Mouse (Mus musculus) heart, adult 9 months (tissue): Measurements from ENCODE around the gene F830045P16Rik.

Experiments used
- DNase-seq, 2 experiments: peaks; one replicate each; pipeline ENCODE4 v3.0.0; 2022; ENCODE audit warnings: low spot score in 2 of 2

Gene F830045P16Rik

GRCm38 (mm10) chr2:129545596-129545995, 9.2 kb upstream of the F830045P16Rik start:
- DNase-seq: no peak

DNA sequence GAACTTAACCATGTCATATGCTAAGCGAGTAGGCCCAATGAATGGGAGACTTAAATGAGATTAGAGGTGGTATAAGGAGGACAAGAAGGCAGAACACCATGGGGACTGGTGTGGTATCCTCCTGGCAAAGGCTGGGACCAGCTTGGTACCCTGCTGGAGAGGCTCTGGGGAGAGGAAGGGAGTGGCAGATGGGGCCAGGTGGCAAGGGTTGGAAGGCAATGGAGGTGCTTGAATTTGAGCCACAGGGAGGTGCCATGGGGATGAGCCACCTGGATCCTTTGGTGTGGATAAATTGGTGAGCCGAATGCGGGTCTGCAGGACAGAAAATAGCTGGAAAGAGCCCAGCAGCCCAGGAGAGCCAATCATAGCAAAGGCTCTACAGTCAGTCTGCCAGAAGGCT, 8.5 kb upstream of the F830045P16Rik start:
- no peak for DNase-seq

GRCm38 (mm10) chr2:129544448-129544847, 8.0 kb upstream of the F830045P16Rik start:
- no peak for DNase-seq

GRCm38 (mm10) chr2:129540036-129540435, 3.6 kb upstream of the F830045P16Rik start:
- no peak for DNase-seq

- no peak for DNase-seq
These were observed 2.8 kb upstream of the F830045P16Rik start for GRCm38 (mm10) chr2:129539175-129539574.

GRCm38 (mm10) chr2:129537926-129538325, 1.5 kb upstream of the F830045P16Rik start:
- peak in 1 of 2 experiments; percentile 40 for DNase-seq

GRCm38 (mm10) chr2:129537360-129537759, 958 bp upstream of the F830045P16Rik start:
- DNase-seq: no peak

GRCm38 (mm10) chr2:129536926-129537325, 524 bp upstream of the F830045P16Rik start:
- DNase-seq: no peak

GRCm38 (mm10) chr2:129534886-129535591, 1.4 kb downstream of the F830045P16Rik start:
- no peak for DNase-seq

DNA sequence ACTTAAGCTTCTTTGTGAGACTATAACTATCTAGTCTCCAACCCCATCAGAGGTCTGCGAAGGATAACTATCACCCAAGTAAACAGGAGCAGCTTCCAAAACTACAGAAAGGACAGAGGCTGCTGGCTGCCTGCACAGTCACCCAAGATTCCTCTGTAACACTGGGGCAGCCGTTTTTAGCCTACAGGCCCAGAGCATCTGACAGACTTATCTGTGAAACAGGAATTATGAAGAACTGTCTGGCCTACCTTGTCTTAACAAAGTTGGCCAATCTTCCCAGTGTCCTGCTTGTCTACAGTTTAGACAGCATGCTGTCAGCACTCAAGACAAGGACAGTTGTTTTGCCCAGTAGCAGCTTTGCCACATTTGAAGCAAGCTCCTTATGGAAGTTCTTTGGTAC, 4.5 kb downstream of the F830045P16Rik start:
- DNase-seq: no peak

- no peak for DNase-seq
These were observed 5.3 kb downstream of the F830045P16Rik start for GRCm38 (mm10) chr2:129531102-129531501.

DNA sequence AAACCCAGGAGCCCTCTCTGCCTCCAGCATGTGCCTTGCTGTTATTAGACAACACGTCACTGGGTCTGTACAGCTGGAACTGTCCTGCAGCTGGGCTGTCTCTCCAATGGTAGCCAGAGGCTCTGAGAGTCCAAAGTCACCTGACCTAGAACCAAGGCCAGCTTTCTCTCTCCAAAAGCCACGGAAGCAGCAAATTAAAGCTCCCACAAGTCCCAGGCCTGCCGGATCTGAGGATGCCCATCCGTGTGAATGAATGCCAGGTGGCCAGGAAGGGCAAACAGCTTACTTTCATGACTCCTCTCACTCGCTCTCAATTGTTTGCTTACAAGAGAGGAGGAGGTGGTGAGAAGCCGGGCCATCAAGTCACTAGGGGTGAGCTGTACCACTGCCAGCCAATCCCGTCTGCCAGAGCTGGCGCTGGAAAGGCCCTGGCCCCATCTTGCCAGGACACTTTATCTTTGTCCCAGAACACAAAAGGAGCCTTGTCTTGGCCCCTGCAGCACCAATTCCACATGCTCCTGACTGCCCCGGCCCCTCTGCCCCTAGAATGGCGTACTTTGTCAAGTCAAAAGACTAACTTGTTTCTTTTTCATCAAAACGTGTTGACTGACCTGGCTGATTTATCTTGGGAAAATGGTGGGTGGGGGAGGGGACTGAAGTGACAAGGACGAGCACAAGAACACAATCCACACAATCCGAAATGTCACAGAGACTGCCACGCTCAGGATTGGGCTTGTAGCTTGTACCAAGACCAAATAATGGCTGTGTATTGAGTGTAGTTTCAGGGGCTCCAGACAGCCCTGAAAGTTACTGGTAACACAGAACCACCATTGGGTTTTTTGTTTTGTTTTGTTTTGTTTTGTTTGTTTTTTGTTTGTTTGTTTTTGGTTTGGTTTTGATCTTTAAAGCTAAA, 6.8 kb downstream of the F830045P16Rik start:
- DNase-seq: peak; percentile 81 to 82

- no peak for DNase-seq
These were observed 8.5 kb downstream of the F830045P16Rik start for GRCm38 (mm10) chr2:129527916-129528315.

GRCm38 (mm10) chr2:129526322-129526721, 10.1 kb downstream of the F830045P16Rik start:
- DNase-seq: no peak

GRCm38 (mm10) chr2:129525644-129526043, 10.8 kb downstream of the F830045P16Rik start:
- no peak for DNase-seq

DNA sequence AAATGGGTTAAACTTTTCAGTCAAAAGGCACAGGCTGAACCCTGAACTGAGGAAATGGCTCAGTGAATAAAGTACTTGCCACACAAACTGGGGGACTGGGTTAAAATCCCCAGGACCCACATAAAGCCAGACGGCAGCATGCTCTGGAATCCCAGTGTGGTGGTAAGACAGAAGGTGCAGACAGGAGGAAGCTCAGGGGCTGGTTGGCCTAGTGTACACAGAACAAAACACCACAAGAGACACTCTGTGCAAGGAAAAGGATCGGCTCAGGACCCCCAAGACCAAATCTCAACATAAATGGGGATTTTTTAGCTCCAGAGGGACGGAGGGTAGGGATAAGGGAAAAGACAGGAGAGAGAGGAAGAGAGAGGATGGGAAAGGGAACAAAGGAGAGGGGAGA, 17.9 kb downstream of the F830045P16Rik start:
- no peak for DNase-seq

DNA sequence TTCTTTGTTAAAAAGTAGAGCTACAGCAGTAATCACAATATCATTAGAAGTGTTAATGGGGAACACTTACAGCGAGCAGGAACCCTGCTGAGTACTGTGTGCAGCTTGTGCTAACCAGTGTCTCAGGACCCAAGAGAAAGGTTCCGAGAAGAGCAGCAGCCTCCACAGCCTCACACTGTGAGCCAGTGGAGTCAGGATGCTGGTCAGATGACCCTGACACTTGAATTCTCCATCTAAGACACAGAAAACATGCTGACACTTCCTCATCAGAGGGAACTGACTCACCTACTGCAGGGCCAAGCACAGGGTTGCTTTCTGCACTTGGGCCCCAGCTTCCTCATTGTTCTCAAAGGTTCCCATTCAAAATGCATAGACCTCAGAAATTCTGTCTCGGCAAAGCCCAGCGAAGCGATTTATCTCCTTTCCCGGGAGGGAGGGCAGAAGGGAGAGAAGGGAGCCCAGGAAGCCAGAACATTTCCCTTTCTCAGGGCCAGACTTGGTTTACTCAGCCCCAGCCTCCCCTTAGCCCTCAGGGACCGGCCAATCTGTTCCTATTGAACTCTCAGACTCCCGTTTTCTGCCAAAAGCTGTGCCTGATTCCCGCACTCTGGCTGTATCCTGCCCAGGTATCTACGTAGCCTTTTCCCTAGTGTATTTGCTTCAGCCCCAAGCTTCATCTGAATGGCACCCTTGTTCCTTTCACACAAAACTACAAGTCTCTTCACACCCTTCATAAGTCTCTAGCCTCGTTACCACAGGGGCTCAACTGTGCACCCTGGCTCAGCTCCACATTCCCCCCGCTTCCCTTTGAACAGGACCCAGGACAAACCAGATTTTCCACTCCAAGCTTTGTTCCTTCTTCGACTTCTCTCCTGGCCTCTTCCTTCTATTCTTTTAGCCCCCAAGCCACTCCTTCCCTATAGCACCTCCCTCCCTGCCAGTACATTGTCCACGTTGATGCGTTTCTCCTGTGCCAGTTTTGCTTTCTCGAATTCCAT, 21.2 kb downstream of the F830045P16Rik start:
- peak in 1 of 2 experiments; percentile 44 for DNase-seq

DNA sequence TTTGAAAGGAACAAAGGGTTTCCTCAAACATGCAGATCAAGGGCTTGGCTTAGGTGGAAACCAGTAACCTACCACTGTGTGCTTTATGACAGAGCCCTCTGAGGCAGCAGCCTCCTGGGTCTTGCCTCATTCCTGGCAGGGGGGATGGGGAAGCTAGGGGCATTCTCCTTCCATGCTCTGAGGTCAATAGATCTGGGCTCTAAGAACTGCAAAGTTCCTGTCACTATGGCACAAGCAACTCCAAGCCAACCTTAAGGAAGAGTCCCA, 22.1 kb downstream of the F830045P16Rik start:
- no peak for DNase-seq

DNA sequence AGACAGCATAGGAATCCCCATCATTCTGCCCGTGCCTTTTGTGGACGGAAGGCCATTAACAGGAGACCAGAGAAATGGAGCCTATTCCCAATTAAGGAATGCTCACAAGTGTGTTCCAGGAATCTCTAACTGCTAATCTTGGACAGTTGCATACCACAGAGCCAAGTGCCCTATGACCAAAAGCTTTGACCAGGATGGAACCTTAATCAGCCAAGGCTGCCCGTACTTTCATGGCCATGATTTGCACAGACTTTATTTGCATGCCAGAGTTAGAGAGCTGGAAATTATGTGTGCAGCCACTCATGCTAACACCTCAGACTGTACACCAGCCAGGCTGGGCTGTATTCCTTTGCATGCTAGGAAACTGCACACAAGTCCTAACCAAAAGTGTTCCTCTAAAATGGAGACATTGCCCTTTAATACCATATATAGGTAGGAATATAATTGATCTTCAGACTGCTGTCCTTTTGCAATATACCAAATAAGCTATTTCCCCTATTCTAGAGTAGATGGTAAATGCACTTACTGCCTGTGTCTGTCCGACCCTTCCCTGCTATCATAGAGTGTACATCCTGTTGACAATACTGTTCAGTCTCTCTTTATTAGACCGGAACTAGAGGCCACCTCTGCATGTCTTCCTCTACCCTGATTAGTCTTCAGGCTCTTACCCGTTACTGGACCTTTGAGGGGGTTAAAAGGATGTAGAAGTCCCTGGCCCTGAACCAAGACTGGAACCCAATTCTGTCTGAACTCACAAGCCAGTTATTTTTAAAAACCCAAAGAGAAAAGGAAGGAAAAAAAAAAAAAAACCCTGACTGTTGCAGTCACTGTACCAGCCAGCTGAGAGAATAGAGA, 22.6 kb downstream of the F830045P16Rik start:
- no peak for DNase-seq

DNA sequence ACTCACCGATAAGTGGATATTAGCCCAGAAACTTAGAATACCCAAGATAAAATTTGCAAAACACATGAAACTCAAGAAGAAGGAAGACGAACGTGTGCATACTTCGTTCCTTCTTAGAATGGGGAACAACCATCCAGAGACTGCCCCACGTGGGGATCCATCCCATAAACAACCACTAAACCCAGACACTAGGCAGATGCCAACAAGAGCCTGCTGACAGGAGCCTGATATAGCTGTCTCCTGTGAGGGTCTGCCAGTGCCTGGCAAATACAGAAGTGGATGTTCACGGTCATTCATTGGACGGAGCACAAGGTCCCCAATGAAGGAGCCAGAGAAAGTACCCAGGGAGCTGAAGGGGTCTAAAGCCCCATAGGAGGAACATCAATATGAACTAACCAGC, 24.3 kb downstream of the F830045P16Rik start:
- DNase-seq: peak in 1 of 2 experiments; percentile 54

DNA sequence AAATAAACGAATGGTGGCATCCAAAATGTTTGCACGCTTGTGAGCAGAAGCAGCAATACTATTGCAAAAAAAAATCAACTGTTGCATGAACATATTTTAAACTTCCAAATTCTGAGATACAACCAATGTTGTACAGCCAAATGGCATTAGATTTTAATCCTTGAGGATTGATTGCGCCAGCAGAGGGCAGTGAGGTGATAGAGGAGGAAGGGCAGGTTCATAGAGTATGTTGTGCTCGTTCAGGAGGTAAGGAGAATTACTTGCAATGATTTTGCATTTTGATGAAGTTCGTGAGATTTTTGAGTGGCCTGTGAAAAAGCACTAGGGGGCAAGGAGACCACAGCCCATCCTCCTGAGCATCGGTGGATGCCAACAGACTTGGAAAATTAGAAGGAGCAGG, 33.8 kb downstream of the F830045P16Rik start:
- peak in 1 of 2 experiments; percentile 33 for DNase-seq
